Mouse (Mus musculus) bone marrow macrophage, adult 2 months (primary cell): ENCODE results near the gene Prss46.

Experiments
- CTCF ChIP-seq: IDR thresholded peaks from 2 replicates; pipeline ENCODE4 v1.5.1; 2012; ENCODE audit warnings: low read depth, mild to moderate bottlenecking, low read length, moderate library complexity
- POLR2A ChIP-seq: IDR thresholded peaks from 2 replicates; pipeline ENCODE4 v1.6.1; 2012; ENCODE audit warnings: mild to moderate bottlenecking, low read depth, low read length, borderline replicate concordance

DNA sequence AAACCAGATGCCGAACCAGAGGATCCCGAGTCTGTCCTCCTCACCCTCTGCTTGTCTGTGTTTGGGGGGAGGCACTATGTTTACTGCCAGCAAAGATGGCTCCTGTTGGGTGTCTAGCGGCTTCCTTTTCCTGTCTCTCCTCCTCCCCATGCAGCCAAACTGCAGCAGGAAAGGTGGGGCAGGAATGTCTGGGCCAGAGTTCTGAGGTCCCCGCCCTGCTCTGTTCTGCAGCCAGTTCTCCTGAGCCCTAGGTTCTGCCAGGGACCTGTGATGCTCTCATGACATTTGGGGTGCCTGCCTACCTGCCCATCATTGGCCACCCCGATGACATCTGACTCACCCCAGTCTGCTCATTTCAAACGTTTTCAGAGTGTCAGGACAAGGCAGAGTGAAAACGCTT is 37.6 kb downstream of the Prss46 start:
- TF ChIP-seq POLR2A = no peak
- TF ChIP-seq CTCF = no peak
